Mouse (Mus musculus): ENCODE measurements at regions not wholly inside any gene's neighbourhood (a gene's known extent, or its start where the extent isn't known, plus 50 kb on each side); places are given as distances from the start of the nearest gene placed in this dataset.

Small RNAs in the stretch of these regions (microRNA-seq; reads per million reads assigned to microRNA genes)
- gene Gm26472, result 0 reads per million in 2 experiments
